Mouse (Mus musculus): ENCODE measurements around the gene Mtmr14.

GRCm38 (mm10) chr6:113283500-113283899, 45.9 kb downstream of the Mtmr14 start:
- TF ChIP-seq POLR2A (IDR thresholded peaks at IDR 0.05; ENCODE audit: control insufficient read depth, low read depth, low read length) (no peak), CTCF (IDR thresholded peaks at IDR 0.05; ENCODE audit: control insufficient read depth, insufficient read depth, insufficient replicate concordance, low read depth, low read length) (no peak)
